Mouse (Mus musculus) kidney, adult 8-10 months (tissue): ENCODE measurements around the gene Carmil3.
A peak's percentile ranks its signal among the peaks of the same experiment; 100 is the strongest.

Experiments
- DNase-seq, 2 experiments: peaks; one replicate each; pipeline ENCODE4 v3.0.0; 2022

Gene Carmil3

GRCm38 (mm10) chr14:55490361-55491201, at the start of gene Carmil3:
Carmil3 (plus strand) TSS chr14:55490651.
- peak; percentile 38 to 49 for DNase-seq

- no peak for DNase-seq
Observed at GRCm38 (mm10) chr14:55457693-55458092, 32.8 kb upstream of the Carmil3 start.

GRCm38 (mm10) chr14:55458273-55458672, 32.2 kb upstream of the Carmil3 start:
- DNase-seq: peak in 1 of 2 experiments; percentile 81

GRCm38 (mm10) chr14:55458761-55459160, 31.7 kb upstream of the Carmil3 start:
- no peak for DNase-seq

- DNase-seq: peak in 1 of 2 experiments; percentile 50
Observed at GRCm38 (mm10) chr14:55459796-55460195, 30.7 kb upstream of the Carmil3 start.

- DNase-seq: peak in 1 of 2 experiments; percentile 60
Observed at GRCm38 (mm10) chr14:55460297-55460696, 30.2 kb upstream of the Carmil3 start.

- DNase-seq: peak in 1 of 2 experiments; percentile 44
Observed at GRCm38 (mm10) chr14:55461757-55462156, 28.7 kb upstream of the Carmil3 start.

GRCm38 (mm10) chr14:55466481-55466880, 24.0 kb upstream of the Carmil3 start:
- no peak for DNase-seq

- no peak for DNase-seq
Observed at GRCm38 (mm10) chr14:55467108-55467507, 23.3 kb upstream of the Carmil3 start.

- DNase-seq: peak; percentile 56 to 85
Observed at GRCm38 (mm10) chr14:55468301-55468741, 22.1 kb upstream of the Carmil3 start.

GRCm38 (mm10) chr14:55469041-55469440, 21.4 kb upstream of the Carmil3 start:
- DNase-seq: peak; percentile 76 to 86

GRCm38 (mm10) chr14:55469821-55470220, 20.6 kb upstream of the Carmil3 start:
- peak in 1 of 2 experiments; percentile 34 for DNase-seq

- DNase-seq: peak in 1 of 2 experiments; percentile 17
Observed at GRCm38 (mm10) chr14:55470806-55471205, 19.6 kb upstream of the Carmil3 start.

GRCm38 (mm10) chr14:55475654-55476053, 14.8 kb upstream of the Carmil3 start:
- no peak for DNase-seq

GRCm38 (mm10) chr14:55477421-55477820, 13.0 kb upstream of the Carmil3 start:
- DNase-seq: no peak

GRCm38 (mm10) chr14:55477829-55478228, 12.6 kb upstream of the Carmil3 start:
- no peak for DNase-seq

GRCm38 (mm10) chr14:55478651-55479599, 11.5 kb upstream of the Carmil3 start, which contains the start of gene Dhrs4:
Dhrs4 (plus strand) TSS chr14:55478758.
- DNase-seq: peak; percentile 89 to 90

- no peak for DNase-seq
Observed at GRCm38 (mm10) chr14:55479629-55480028, 10.8 kb upstream of the Carmil3 start.

GRCm38 (mm10) chr14:55484430-55485085, 5.9 kb upstream of the Carmil3 start:
- no peak for DNase-seq

- DNase-seq: no peak
Observed at GRCm38 (mm10) chr14:55486836-55487235, 3.6 kb upstream of the Carmil3 start.

- DNase-seq: peak in 1 of 2 experiments; percentile 37
Observed at GRCm38 (mm10) chr14:55491291-55491833, 911 bp downstream of the Carmil3 start.

- DNase-seq: no peak
Observed at GRCm38 (mm10) chr14:55492103-55492502, 1.7 kb downstream of the Carmil3 start.
